Mouse (Mus musculus): ENCODE results near the gene Ankk1. TPM values are rescaled to one million over a fixed set of nuclear protein-coding genes. Genes with fewer than 3 reads are reported as not detected.

Gene Ankk1
- total and polyA plus RNA-seq, 2 experiments from 2014 or later: 0.10 TPM; not detected in 1

- Histone ChIP-seq H3K27ac (no peak overlapping the region), H3K9ac (replicated peaks; ENCODE audit: low read length) (no peak overlapping the region), H3K4me3 (ENCODE audit: low read length) (no peak overlapping the region), H3K36me3 (ENCODE audit: insufficient read depth, low read length) (no peaks in the 10 kb centered on the region), H3K27me3 (ENCODE audit: insufficient read depth, low read length) (no peaks in the 10 kb centered on the region), H3K4me2 (ENCODE audit: low read depth, low read length) (no peak overlapping the region), H3K4me1 (ENCODE audit: insufficient read depth, low read length) (no peaks in the 10 kb centered on the region), H3K9me3 (ENCODE audit: low read length) (no peaks in the 10 kb centered on the region)
- no peak for TF ChIP-seq CTCF (IDR thresholded peaks at IDR 0.05; ENCODE audit: low read depth)
- no peak for DNase-seq (ENCODE audit: low spot score)
- WGBS: 53% methylated on average over 3 of the region's 3 CpGs
- ATAC-seq: no peak
These were observed 15.8 kb upstream of the Ankk1 start for GRCm38 (mm10) chr9:49442621-49443020.

GRCm38 (mm10) chr9:49427478-49427877 lies 657 bp upstream of the Ankk1 start:
- no peaks in the 10 kb centered on the region for H3K27me3 ChIP-seq (ENCODE audit: insufficient read depth, low read length)
- ATAC-seq (no peak), DNase-seq (ENCODE audit: low spot score) (no peak)
- no peaks in the 10 kb centered on the region for H3K9me3 ChIP-seq (ENCODE audit: low read length)
- no peak for TF ChIP-seq CTCF (IDR thresholded peaks at IDR 0.05; ENCODE audit: low read depth)
- H3K4me2 ChIP-seq (ENCODE audit: low read depth, low read length): no peak overlapping the region
- no peak overlapping the region for H3K27ac ChIP-seq
- H3K4me3 ChIP-seq (ENCODE audit: low read length): no peak overlapping the region
- peaks cover 6% of the 10 kb centered on the region; the same call in 1 of the 2 replicates for H3K4me1 ChIP-seq (ENCODE audit: insufficient read depth, low read length)
- H3K36me3 ChIP-seq (ENCODE audit: insufficient read depth, low read length): no peaks in the 10 kb centered on the region
- WGBS: 75% methylated on average over 5 of the region's 5 CpGs
- no peak overlapping the region for H3K9ac ChIP-seq (replicated peaks; ENCODE audit: low read length)

- DNase-seq (ENCODE audit: low spot score) (no peak), ATAC-seq (no peak)
- no peaks in the 10 kb centered on the region for H3K27me3 ChIP-seq (ENCODE audit: insufficient read depth, low read length)
- TF ChIP-seq CTCF (IDR thresholded peaks at IDR 0.05; ENCODE audit: low read depth): no peak
- 48% methylated on average over 1 of the region's 1 CpGs for WGBS
- no peak overlapping the region for H3K27ac ChIP-seq
- H3K9me3 ChIP-seq (ENCODE audit: low read length): no peaks in the 10 kb centered on the region
- no peaks in the 10 kb centered on the region for H3K36me3 ChIP-seq (ENCODE audit: insufficient read depth, low read length)
- no peak overlapping the region for H3K4me2 ChIP-seq (ENCODE audit: low read depth, low read length)
- no peak overlapping the region for H3K9ac ChIP-seq (replicated peaks; ENCODE audit: low read length)
- H3K4me3 ChIP-seq (ENCODE audit: low read length): no peak overlapping the region
- H3K4me1 ChIP-seq (ENCODE audit: insufficient read depth, low read length): peaks cover 6% of the 10 kb centered on the region; the same call in 1 of the 2 replicates
These were observed 1.2 kb downstream of the Ankk1 start for GRCm38 (mm10) chr9:49425585-49425984.

GRCm38 (mm10) chr9:49423866-49424265 lies 3.0 kb downstream of the Ankk1 start:
- TF ChIP-seq CTCF (IDR thresholded peaks at IDR 0.05; ENCODE audit: low read depth): no peak
- Histone ChIP-seq H3K4me3 (ENCODE audit: low read length) (no peak overlapping the region), H3K4me1 (ENCODE audit: insufficient read depth, low read length) (peaks cover under 1% of the 10 kb centered on the region; the same call in 1 of the 2 replicates), H3K9me3 (ENCODE audit: low read length) (no peaks in the 10 kb centered on the region), H3K9ac (replicated peaks; ENCODE audit: low read length) (no peak overlapping the region), H3K27ac (no peak overlapping the region), H3K27me3 (ENCODE audit: insufficient read depth, low read length) (no peaks in the 10 kb centered on the region), H3K4me2 (ENCODE audit: low read depth, low read length) (no peak overlapping the region), H3K36me3 (ENCODE audit: insufficient read depth, low read length) (no peaks in the 10 kb centered on the region)
- WGBS: 94% methylated on average over 5 of the region's 5 CpGs
- DNase-seq (ENCODE audit: low spot score): no peak
- no peak for ATAC-seq

- 86% methylated on average over 5 of the region's 5 CpGs for WGBS
- no peak for TF ChIP-seq CTCF (IDR thresholded peaks at IDR 0.05; ENCODE audit: low read depth)
- no peak overlapping the region for H3K4me3 ChIP-seq (ENCODE audit: low read length)
- no peaks in the 10 kb centered on the region for H3K36me3 ChIP-seq (ENCODE audit: insufficient read depth, low read length)
- no peaks in the 10 kb centered on the region for H3K9me3 ChIP-seq (ENCODE audit: low read length)
- ATAC-seq (no peak), DNase-seq (ENCODE audit: low spot score) (no peak)
- no peak overlapping the region for H3K27ac ChIP-seq
- no peak overlapping the region for H3K4me2 ChIP-seq (ENCODE audit: low read depth, low read length)
- no peaks in the 10 kb centered on the region for H3K27me3 ChIP-seq (ENCODE audit: insufficient read depth, low read length)
- H3K4me1 ChIP-seq (ENCODE audit: insufficient read depth, low read length): no peaks in the 10 kb centered on the region
- H3K9ac ChIP-seq (replicated peaks; ENCODE audit: low read length): no peak overlapping the region
These were observed 16.2 kb downstream of the Ankk1 start for GRCm38 (mm10) chr9:49410621-49411020.

- Histone ChIP-seq H3K9me3 (ENCODE audit: low read length) (no peaks in the 10 kb centered on the region), H3K4me1 (ENCODE audit: insufficient read depth, low read length) (no peaks in the 10 kb centered on the region), H3K27ac (no peak overlapping the region), H3K4me3 (ENCODE audit: low read length) (no peak overlapping the region), H3K36me3 (ENCODE audit: insufficient read depth, low read length) (no peaks in the 10 kb centered on the region), H3K27me3 (ENCODE audit: insufficient read depth, low read length) (no peaks in the 10 kb centered on the region), H3K4me2 (ENCODE audit: low read depth, low read length) (no peak overlapping the region), H3K9ac (replicated peaks; ENCODE audit: low read length) (no peak overlapping the region)
- TF ChIP-seq CTCF (IDR thresholded peaks at IDR 0.05; ENCODE audit: low read depth): no peak
- ATAC-seq (no peak), DNase-seq (ENCODE audit: low spot score) (no peak)
- 72% methylated on average over 5 of the region's 5 CpGs for WGBS
These were observed 19.8 kb downstream of the Ankk1 start for GRCm38 (mm10) chr9:49407028-49407427.

- no peak for TF ChIP-seq CTCF (IDR thresholded peaks at IDR 0.05; ENCODE audit: low read depth)
- H3K27ac ChIP-seq: no peak overlapping the region
- no peaks in the 10 kb centered on the region for H3K27me3 ChIP-seq (ENCODE audit: insufficient read depth, low read length)
- 69% methylated on average over 2 of the region's 2 CpGs for WGBS
- ATAC-seq: no peak
- H3K4me3 ChIP-seq (ENCODE audit: low read length): no peak overlapping the region
- no peaks in the 10 kb centered on the region for H3K9me3 ChIP-seq (ENCODE audit: low read length)
- H3K4me2 ChIP-seq (ENCODE audit: low read depth, low read length): no peak overlapping the region
- H3K4me1 ChIP-seq (ENCODE audit: insufficient read depth, low read length): no peaks in the 10 kb centered on the region
- no peak for DNase-seq (ENCODE audit: low spot score)
- H3K9ac ChIP-seq (replicated peaks; ENCODE audit: low read length): no peak overlapping the region
- H3K36me3 ChIP-seq (ENCODE audit: insufficient read depth, low read length): no peaks in the 10 kb centered on the region
These were observed 23.1 kb downstream of the Ankk1 start for GRCm38 (mm10) chr9:49403711-49404110.
